Mouse (Mus musculus) embryonic facial prominence, embryonic 13.5 days (tissue): ENCODE measurements around the gene Stag3. TPM values are rescaled to one million over a fixed set of nuclear protein-coding genes. Genes with fewer than 3 reads are reported as not detected.

Experiments
- ATAC-seq: fragments of 200-750 bp; cut with Nextera tagmentation; 2 replicates; pipeline ENCODE4 v1.8.0; 2017; ENCODE audit warnings: low read depth; ENCODE audit not compliant: insufficient number of reproducible peaks, insufficient read depth, low FRiP score, low TSS enrichment
- H3K27ac ChIP-seq: fragments of 300-500 bp; sonication (generic); 2 replicates; pipeline ENCODE4 v1.5.1; 2015; ENCODE audit warnings: moderate library complexity, mild to moderate bottlenecking, inconsistent platforms
- H3K27me3 ChIP-seq: fragments of 300-500 bp; sonication (generic); 2 replicates; pipeline ENCODE4 v1.6.1; 2015; ENCODE audit warnings: mild to moderate bottlenecking, inconsistent platforms
- H3K36me3 ChIP-seq: fragments of 300-500 bp; sonication (generic); 2 replicates; pipeline ENCODE4 v1.6.1; 2015; ENCODE audit warnings: mild to moderate bottlenecking, inconsistent platforms
- H3K4me1 ChIP-seq: fragments of 300-500 bp; sonication (generic); 2 replicates; pipeline ENCODE4 v1.6.1; 2015; ENCODE audit warnings: inconsistent platforms
- H3K4me2 ChIP-seq: fragments of 300-500 bp; sonication (generic); 2 replicates; pipeline ENCODE4 v1.6.1; 2015; ENCODE audit warnings: moderate library complexity, mild to moderate bottlenecking, inconsistent platforms
- H3K4me3 ChIP-seq: fragments of 300-500 bp; sonication (generic); 2 replicates; pipeline ENCODE4 v1.5.1; 2015; ENCODE audit warnings: mild to moderate bottlenecking, inconsistent platforms
- H3K9ac ChIP-seq: fragments of 300-500 bp; sonication (generic); 2 replicates; pipeline ENCODE4 v1.6.1; 2015; ENCODE audit warnings: mild to moderate bottlenecking, inconsistent platforms
- H3K9me3 ChIP-seq: fragments of 300-500 bp; sonication (generic); 2 replicates; pipeline ENCODE4 v1.6.1; 2016; ENCODE audit warnings: inconsistent platforms
- WGBS: fragments of 180-500 bp; shearing (Covaris S2); methylation state at CpG from one replicate; pipeline ENCODE4 v1.1.7; 2015; ENCODE audit warnings: mixed read lengths; 5-methylcytosine and 5-hydroxymethylcytosine counted together
- polyA plus RNA-seq: library from polyadenylated mRNA; unstranded; fragments of >200 nt; fragmentation: Nextera tagmentation; extraction: Ambion mirVana; gene quantifications from 2 replicates; pipeline ENCODE4 v1.2.1, GENCODE M21; 2015

Stag3 gene
- polyA plus RNA-seq, 1 experiment from 2014 or later: 6.2 TPM

DNA sequence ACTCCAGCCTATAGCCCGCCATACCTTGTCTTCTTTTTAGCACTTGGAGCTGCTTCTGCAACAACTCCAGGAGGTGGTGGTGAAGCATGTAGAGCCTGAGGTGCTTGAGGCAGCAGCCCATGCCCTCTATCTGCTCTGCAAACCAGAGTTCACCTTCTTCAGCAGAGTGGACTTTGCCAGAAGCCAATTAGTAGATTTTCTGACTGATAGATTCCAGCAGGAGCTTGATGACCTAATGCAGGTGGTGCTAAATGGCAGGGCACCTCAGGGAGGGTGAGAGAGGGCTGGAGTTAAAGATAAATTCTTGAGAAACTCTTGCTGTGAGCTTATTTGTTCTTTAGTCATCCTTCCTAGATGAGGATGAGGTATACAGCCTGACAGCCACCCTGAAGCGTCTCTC is 19.6 kb downstream of the Stag3 start:
- H3K9me3 ChIP-seq: no peaks in the 10 kb centered on the region
- no peaks in the 10 kb centered on the region for H3K4me1 ChIP-seq
- no peaks in the 10 kb centered on the region for H3K27me3 ChIP-seq
- H3K4me2 ChIP-seq: no peak overlapping the region
- WGBS: 83% methylated on average over 2 of the region's 2 CpGs
- H3K27ac ChIP-seq: no peak overlapping the region
- H3K4me3 ChIP-seq: no peak overlapping the region
- no peak overlapping the region for H3K9ac ChIP-seq
- no peaks in the 10 kb centered on the region for H3K36me3 ChIP-seq
- ATAC-seq: no peak

- H3K4me2 ChIP-seq: no peak overlapping the region
- no peaks in the 10 kb centered on the region for H3K4me1 ChIP-seq
- no peaks in the 10 kb centered on the region for H3K27me3 ChIP-seq
These were observed 32.8 kb downstream of the Stag3 start for GRCm38 (mm10) chr5:138312795-138313194.

GRCm38 (mm10) chr5:138341661-138342060 is 61.6 kb downstream of the Stag3 start, which contains the start of gene Pvrig:
TSS of gene Pvrig (plus strand) at chr5:138341961.
- Histone ChIP-seq H3K9ac (no peak within 1 kb of the TSS), H3K4me3 (no peak within 1 kb of the TSS), H3K36me3 (no peaks in the 10 kb centered on the region), H3K27ac (no peak within 1 kb of the TSS), H3K9me3 (no peaks in the 10 kb centered on the region), H3K4me2 (no peak within 1 kb of the TSS), H3K27me3 (no peaks in the 10 kb centered on the region), H3K4me1 (no peaks in the 10 kb centered on the region)
- WGBS: 69% methylated on average over 2 of the region's 2 CpGs
- no peak for ATAC-seq

More at GRCm38 (mm10) chr5:138312795-138313194, 32.8 kb downstream of the Stag3 start:
- no peak for ATAC-seq
- Histone ChIP-seq H3K9me3 (no peaks in the 10 kb centered on the region), H3K36me3 (no peaks in the 10 kb centered on the region), H3K27ac (no peak overlapping the region), H3K4me3 (no peak overlapping the region), H3K9ac (no peak overlapping the region)
- WGBS: 87% methylated on average over 3 of the region's 3 CpGs

DNA sequence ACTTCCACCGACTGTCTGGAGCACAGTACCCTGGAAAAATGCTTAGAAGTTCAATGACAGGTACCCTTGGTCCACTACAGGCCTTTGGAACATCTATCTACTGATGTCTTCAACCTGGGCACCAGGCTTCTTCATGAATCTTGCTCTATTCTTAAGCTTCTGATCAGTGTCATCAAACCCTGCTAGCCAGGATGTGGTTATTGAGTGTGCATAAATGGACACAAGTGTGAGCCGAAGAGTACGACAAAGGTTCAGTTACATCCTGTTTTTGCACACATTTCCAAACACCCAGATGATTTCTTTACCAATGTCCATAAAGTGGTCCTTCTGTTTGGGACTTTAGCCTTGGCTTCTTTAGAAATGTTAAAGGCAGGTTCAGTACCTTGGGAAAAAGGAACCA is 63.2 kb downstream of the Stag3 start:
- no peaks in the 10 kb centered on the region for H3K4me1 ChIP-seq
- no peaks in the 10 kb centered on the region for H3K36me3 ChIP-seq
- ATAC-seq: no peak
- H3K9me3 ChIP-seq: no peaks in the 10 kb centered on the region
- no peak overlapping the region for H3K4me3 ChIP-seq
- H3K27me3 ChIP-seq: no peaks in the 10 kb centered on the region
- H3K4me2 ChIP-seq: no peak overlapping the region
- H3K27ac ChIP-seq: no peak overlapping the region
- no peak overlapping the region for H3K9ac ChIP-seq
- 89% methylated on average over 3 of the region's 3 CpGs for WGBS

Other genes starting within 250 kb of the Stag3 start
- gene Smok3c, start 227.0 kb upstream of the Stag3 start, polyA plus RNA-seq: not detected in 2 replicates
- gene Zkscan1, start 195.2 kb upstream of the Stag3 start, polyA plus RNA-seq: 21.6 and 23.3 TPM in 2 replicates
- gene Zscan21, start 163.3 kb upstream of the Stag3 start, polyA plus RNA-seq: 70.7 and 71.3 TPM in 2 replicates
- gene Zfp113, start 124.5 kb upstream of the Stag3 start, polyA plus RNA-seq: 24.0 and 24.4 TPM in 2 replicates
- 308 and 342 TPM in 2 replicates for gene Cops6, start 119.2 kb upstream of the Stag3 start, polyA plus RNA-seq
- gene Ap4m1, start 108.2 kb upstream of the Stag3 start, polyA plus RNA-seq: 35.7 and 37.5 TPM in 2 replicates
- 191 and 201 TPM in 2 replicates for gene Mcm7, start 107.8 kb upstream of the Stag3 start, polyA plus RNA-seq
- 94.2 and 101 TPM in 2 replicates for gene Taf6, start 92.8 kb upstream of the Stag3 start, polyA plus RNA-seq
- gene Cnpy4, start 92.8 kb upstream of the Stag3 start, polyA plus RNA-seq: 67.5 and 69.8 TPM in 2 replicates
- gene Mblac1, start 85.9 kb upstream of the Stag3 start, polyA plus RNA-seq: 9.0 and 9.3 TPM in 2 replicates
- not detected in 2 replicates for gene Nxpe5, start 54.3 kb upstream of the Stag3 start, polyA plus RNA-seq
- gene Lamtor4, start 24.8 kb upstream of the Stag3 start, polyA plus RNA-seq: 61.2 and 63.5 TPM in 2 replicates
- 5.8 and 9.0 TPM in 2 replicates for gene BC037034, start 16.2 kb upstream of the Stag3 start, polyA plus RNA-seq
- 3.7 and 4.2 TPM in 2 replicates for gene Gal3st4, start 7.4 kb upstream of the Stag3 start, polyA plus RNA-seq
- gene Gm43720, start 282 bp upstream of the Stag3 start, polyA plus RNA-seq: 0.23 and 0.24 TPM in 2 replicates
- 47.6 and 49.1 TPM in 2 replicates for gene Gpc2, start 235 bp upstream of the Stag3 start, polyA plus RNA-seq
- not detected in 2 replicates for gene Pvrig, start 61.7 kb downstream of the Stag3 start, polyA plus RNA-seq
- 56.7 and 64.1 TPM in 2 replicates for gene Zfp157, start 161.2 kb downstream of the Stag3 start, polyA plus RNA-seq